Mouse (Mus musculus): ENCODE measurements at regions not wholly inside any gene's neighbourhood (a gene's known extent, or its start where the extent isn't known, plus 50 kb on each side); places are given as distances from the start of the nearest gene placed in this dataset.

GRCm38 (mm10) chr11:38747549-38747948, 1511.8 kb upstream of the Tenm2 start:
- no peak overlapping the region for H3K27ac ChIP-seq
- H3K9ac ChIP-seq (replicated peaks) = no peak overlapping the region
- no peaks in the 10 kb centered on the region for H3K36me3 ChIP-seq (replicated peaks; ENCODE audit: control insufficient read depth, insufficient read depth, low read depth)
- no peak for ATAC-seq (ENCODE audit: insufficient read depth)
- H3K4me3 ChIP-seq (ENCODE audit: insufficient read depth in 1 of 2, low read depth in 2 of 2, low read length in 2 of 2) = no peak overlapping the region
- WGBS (ENCODE audit: insufficient replicate concordance) = 28% methylated on average over 3 of the region's 3 CpGs
- H3K4me1 ChIP-seq (replicated peaks; ENCODE audit: control insufficient read depth in 2 of 2, insufficient read depth in 2 of 2, low read length in 1 of 2) = no peaks in the 10 kb centered on the region
- no peak for DNase-seq (ENCODE audit: low read depth in 3 of 3, low spot score in 3 of 3)
- no peaks in the 10 kb centered on the region for H3K27me3 ChIP-seq (ENCODE audit: control insufficient read depth, insufficient read depth, low read length)
- no peaks in the 10 kb centered on the region for H3K9me3 ChIP-seq (ENCODE audit: control insufficient read depth, low read length)
- no peak for TF ChIP-seq EP300 (IDR thresholded peaks at IDR 0.05; ENCODE audit: low read depth)
- TF ChIP-seq CTCF (IDR thresholded peaks at IDR 0.05; ENCODE audit: low read depth) = peak; percentile 35; the same call in 1 of the 2 replicates
- no peak overlapping the region for H3K4me2 ChIP-seq (ENCODE audit: low read depth)

GRCm38 (mm10) chr11:38729101-38729500, 1493.3 kb upstream of the Tenm2 start:
- DNase-seq (ENCODE audit: low read depth in 3 of 3, low spot score in 3 of 3) (no peak), ATAC-seq (ENCODE audit: insufficient read depth) (no peak)
- H3K27me3 ChIP-seq (ENCODE audit: control insufficient read depth, insufficient read depth, low read length) = no peaks in the 10 kb centered on the region
- no peaks in the 10 kb centered on the region for H3K9me3 ChIP-seq (ENCODE audit: control insufficient read depth, low read length)
- WGBS (ENCODE audit: insufficient replicate concordance) = 40% methylated on average over 2 of the region's 2 CpGs
- H3K36me3 ChIP-seq (replicated peaks; ENCODE audit: control insufficient read depth, insufficient read depth, low read depth) = no peaks in the 10 kb centered on the region
- TF ChIP-seq CTCF (IDR thresholded peaks at IDR 0.05; ENCODE audit: low read depth) = no peak
- TF ChIP-seq EP300 (IDR thresholded peaks at IDR 0.05; ENCODE audit: low read depth) = no peak
- no peak overlapping the region for H3K4me3 ChIP-seq (ENCODE audit: insufficient read depth in 1 of 2, low read depth in 2 of 2, low read length in 2 of 2)
- H3K4me1 ChIP-seq (replicated peaks; ENCODE audit: control insufficient read depth in 2 of 2, insufficient read depth in 2 of 2, low read length in 1 of 2) = no peaks in the 10 kb centered on the region
- no peak overlapping the region for H3K4me2 ChIP-seq (ENCODE audit: low read depth)
- no peak overlapping the region for H3K9ac ChIP-seq (replicated peaks)
- no peak overlapping the region for H3K27ac ChIP-seq

- no peak overlapping the region for H3K4me3 ChIP-seq (ENCODE audit: insufficient read depth in 1 of 2, low read depth in 2 of 2, low read length in 2 of 2)
- ATAC-seq (ENCODE audit: insufficient read depth) (no peak), DNase-seq (ENCODE audit: low read depth in 3 of 3, low spot score in 3 of 3) (no peak)
- no peaks in the 10 kb centered on the region for H3K4me1 ChIP-seq (replicated peaks; ENCODE audit: control insufficient read depth in 2 of 2, insufficient read depth in 2 of 2, low read length in 1 of 2)
- 65% methylated on average over 3 of the region's 3 CpGs for WGBS (ENCODE audit: insufficient replicate concordance)
- no peak overlapping the region for H3K4me2 ChIP-seq (ENCODE audit: low read depth)
- no peaks in the 10 kb centered on the region for H3K9me3 ChIP-seq (ENCODE audit: control insufficient read depth, low read length)
- TF ChIP-seq EP300 (IDR thresholded peaks at IDR 0.05; ENCODE audit: low read depth) = no peak
- TF ChIP-seq CTCF (IDR thresholded peaks at IDR 0.05; ENCODE audit: low read depth) = no peak
- H3K27ac ChIP-seq = no peak overlapping the region
- H3K27me3 ChIP-seq (ENCODE audit: control insufficient read depth, insufficient read depth, low read length) = no peaks in the 10 kb centered on the region
- no peaks in the 10 kb centered on the region for H3K36me3 ChIP-seq (replicated peaks; ENCODE audit: control insufficient read depth, insufficient read depth, low read depth)
- H3K9ac ChIP-seq (replicated peaks) = no peak overlapping the region
Measured at GRCm38 (mm10) chr11:38715697-38716096, 1479.9 kb upstream of the Tenm2 start.

GRCm38 (mm10) chr11:38681264-38681663, 1445.5 kb upstream of the Tenm2 start:
- Histone ChIP-seq H3K9ac (replicated peaks) (no peak overlapping the region), H3K4me3 (ENCODE audit: insufficient read depth in 1 of 2, low read depth in 2 of 2, low read length in 2 of 2) (no peak overlapping the region), H3K27me3 (ENCODE audit: control insufficient read depth, insufficient read depth, low read length) (no peaks in the 10 kb centered on the region), H3K9me3 (ENCODE audit: control insufficient read depth, low read length) (no peaks in the 10 kb centered on the region), H3K27ac (no peak overlapping the region), H3K4me1 (replicated peaks; ENCODE audit: control insufficient read depth in 2 of 2, insufficient read depth in 2 of 2, low read length in 1 of 2) (no peaks in the 10 kb centered on the region), H3K4me2 (ENCODE audit: low read depth) (no peak overlapping the region), H3K36me3 (replicated peaks; ENCODE audit: control insufficient read depth, insufficient read depth, low read depth) (no peaks in the 10 kb centered on the region)
- 53% methylated on average over 7 of the region's 7 CpGs for WGBS (ENCODE audit: insufficient replicate concordance)
- DNase-seq (ENCODE audit: low read depth in 3 of 3, low spot score in 3 of 3) = peak in 2 of 3 experiments; percentile 0 to 9
- no peak for ATAC-seq (ENCODE audit: insufficient read depth)
- TF ChIP-seq CTCF (IDR thresholded peaks at IDR 0.05; ENCODE audit: low read depth) = no peak
- no peak for TF ChIP-seq EP300 (IDR thresholded peaks at IDR 0.05; ENCODE audit: low read depth)

- no peak for TF ChIP-seq EP300 (IDR thresholded peaks at IDR 0.05; ENCODE audit: low read depth)
- no peak for TF ChIP-seq CTCF (IDR thresholded peaks at IDR 0.05; ENCODE audit: low read depth)
- Histone ChIP-seq H3K4me1 (replicated peaks; ENCODE audit: control insufficient read depth in 2 of 2, insufficient read depth in 2 of 2, low read length in 1 of 2) (no peaks in the 10 kb centered on the region), H3K27me3 (ENCODE audit: control insufficient read depth, insufficient read depth, low read length) (no peaks in the 10 kb centered on the region), H3K9ac (replicated peaks) (no peak overlapping the region), H3K36me3 (replicated peaks; ENCODE audit: control insufficient read depth, insufficient read depth, low read depth) (no peaks in the 10 kb centered on the region), H3K4me2 (ENCODE audit: low read depth) (no peak overlapping the region), H3K4me3 (ENCODE audit: insufficient read depth in 1 of 2, low read depth in 2 of 2, low read length in 2 of 2) (no peak overlapping the region), H3K9me3 (ENCODE audit: control insufficient read depth, low read length) (no peaks in the 10 kb centered on the region), H3K27ac (no peak overlapping the region)
- DNase-seq (ENCODE audit: low read depth in 3 of 3, low spot score in 3 of 3) = no peak
- 39% methylated on average over 5 of the region's 5 CpGs for WGBS (ENCODE audit: insufficient replicate concordance)
- ATAC-seq (ENCODE audit: insufficient read depth) = no peak
Measured at GRCm38 (mm10) chr11:38673367-38674056, 1437.7 kb upstream of the Tenm2 start.
